Mouse (Mus musculus) MEL (cell line): ENCODE measurements around the gene Chd5. TPM values are rescaled to one million over a fixed set of nuclear protein-coding genes. Genes with fewer than 3 reads are reported as not detected.
A peak's percentile ranks its signal among the peaks of the same experiment; 100 is the strongest.

Experiments used
- DNase-seq: peaks from one replicate; pipeline ENCODE4 v3.0.0; 2011; ENCODE audit warnings: low read depth, low spot score
- H3K27ac ChIP-seq: 2 replicates; pipeline ENCODE4 v1.5.1; 2012; ENCODE audit warnings: low read depth, mild to moderate bottlenecking, control low read depth, low read length, moderate library complexity; ENCODE audit not compliant: control insufficient read depth
- H3K27me3 ChIP-seq, 2 experiments: fragments of 150-350 bp in 1 of 2; sonication (generic) in 1 of 2; 2 replicates each; pipeline ENCODE4 v1.6.1; 2012; ENCODE audit warnings: low read length in 2 of 2, mild to moderate bottlenecking in 2 of 2, improper control_type of control experiment in 1 of 2, moderate library complexity in 1 of 2; ENCODE audit not compliant: insufficient read depth in 2 of 2, control insufficient read depth in 1 of 2
- H3K36me3 ChIP-seq, 2 experiments: 2 replicates each; pipeline ENCODE4 v1.6.1; 2012 to 2014; ENCODE audit warnings: low read length in 2 of 2, improper control_type of control experiment in 1 of 2, inconsistent platforms in 1 of 2, mild to moderate bottlenecking in 1 of 2; ENCODE audit not compliant: insufficient read depth in 2 of 2, control insufficient read depth in 1 of 2
- H3K4me1 ChIP-seq, 2 experiments: fragments of 150-350 bp in 1 of 2; sonication (generic) in 1 of 2; 2 replicates each; pipeline ENCODE4 v1.6.1; 2012; ENCODE audit warnings: low read length in 2 of 2, improper control_type of control experiment in 1 of 2, mild to moderate bottlenecking in 1 of 2; ENCODE audit not compliant: insufficient read depth in 2 of 2, control insufficient read depth in 1 of 2
- H3K4me3 ChIP-seq, 2 experiments: fragments of 150-350 bp in 1 of 2; sonication (generic) in 1 of 2; 2 replicates each; pipeline ENCODE4 v1.5.1; 2012; ENCODE audit warnings: low read depth in 2 of 2, low read length in 2 of 2, mild to moderate bottlenecking in 2 of 2, moderate library complexity in 2 of 2, control low read depth in 1 of 2, improper control_type of control experiment in 1 of 2; ENCODE audit not compliant: control insufficient read depth in 1 of 2, insufficient read depth in 1 of 2
- H3K79me2 ChIP-seq: 2 replicates; pipeline ENCODE4 v1.6.1; 2012; ENCODE audit warnings: mild to moderate bottlenecking, low read length, moderate library complexity; ENCODE audit not compliant: control insufficient read depth, poor library complexity, insufficient read depth
- H3K9ac ChIP-seq: 2 replicates; pipeline ENCODE4 v1.6.1; 2012; ENCODE audit warnings: low read depth, mild to moderate bottlenecking, control low read depth, low read length, moderate library complexity; ENCODE audit not compliant: control insufficient read depth, poor library complexity, severe bottlenecking
- H3K9me3 ChIP-seq: fragments of 150-350 bp; sonication (generic); replicated peaks from 2 replicates; pipeline ENCODE4 v1.6.1; 2012; ENCODE audit warnings: mild to moderate bottlenecking, low read length, improper control_type of control experiment, moderate library complexity; ENCODE audit not compliant: insufficient read depth
- BHLHE40 ChIP-seq: IDR thresholded peaks from 2 replicates; pipeline ENCODE4 v1.6.1; 2012; ENCODE audit warnings: low read depth, mild to moderate bottlenecking, inconsistent platforms, low read length, improper control_type of control experiment, borderline replicate concordance
- CHD1 ChIP-seq: IDR thresholded peaks from 2 replicates; pipeline ENCODE4 v1.6.1; 2012; ENCODE audit warnings: low read depth, mild to moderate bottlenecking, inconsistent platforms, low read length, improper control_type of control experiment
- CTCF ChIP-seq, 3 experiments: IDR thresholded peaks in 2 of 3; conservative IDR thresholded peaks in 1 of 3; 2 replicates each; pipeline ENCODE4 v1.5.1; 2011 to 2012; ENCODE audit warnings: low read length in 3 of 3, low read depth in 2 of 3, mild to moderate bottlenecking in 2 of 3, improper control_type of control experiment in 1 of 3, inconsistent platforms in 1 of 3, mixed read lengths in 1 of 3, moderate library complexity in 1 of 3; ENCODE audit not compliant: control insufficient read depth in 1 of 3, insufficient read depth in 1 of 3, poor library complexity in 1 of 3, severe bottlenecking in 1 of 3
- E2F4 ChIP-seq: IDR thresholded peaks from 2 replicates; pipeline ENCODE4 v1.6.1; 2011; ENCODE audit warnings: low read depth, low read length, improper control_type of control experiment, borderline replicate concordance
- EP300 ChIP-seq, 2 experiments: IDR thresholded peaks; 2 replicates each; pipeline ENCODE4 v1.6.1; 2011; ENCODE audit warnings: improper control_type of control experiment in 2 of 2, low read length in 2 of 2, low read depth in 1 of 2, mild to moderate bottlenecking in 1 of 2
- ETS1 ChIP-seq: IDR thresholded peaks from 2 replicates; pipeline ENCODE4 v1.6.1; 2012; ENCODE audit warnings: low read depth, mild to moderate bottlenecking, inconsistent platforms, low read length, improper control_type of control experiment, moderate library complexity
- GABPA ChIP-seq: IDR thresholded peaks from 2 replicates; pipeline ENCODE4 v1.6.1; 2012; ENCODE audit warnings: low read depth, mild to moderate bottlenecking, inconsistent platforms, low read length, improper control_type of control experiment, moderate library complexity
- GATA1 ChIP-seq: IDR thresholded peaks from 2 replicates; pipeline ENCODE4 v1.6.1; 2011; ENCODE audit warnings: low read depth, low read length, improper control_type of control experiment
- JUND ChIP-seq: IDR thresholded peaks from 2 replicates; pipeline ENCODE4 v1.6.1; 2011; ENCODE audit warnings: low read depth, mild to moderate bottlenecking, improper control_type of control experiment, low read length
- KAT2A ChIP-seq: conservative IDR thresholded peaks from 2 replicates; pipeline ENCODE4 v1.6.1; 2012; ENCODE audit warnings: low read depth, low read length, improper control_type of control experiment, inconsistent platforms
- MAX ChIP-seq: IDR thresholded peaks from 2 replicates; pipeline ENCODE4 v1.6.1; 2011; ENCODE audit warnings: low read length, improper control_type of control experiment
- MAZ ChIP-seq: IDR thresholded peaks from 2 replicates; pipeline ENCODE4 v1.6.1; 2012; ENCODE audit warnings: low read depth, mild to moderate bottlenecking, inconsistent platforms, low read length, improper control_type of control experiment
- MXI1 ChIP-seq: IDR thresholded peaks from 2 replicates; pipeline ENCODE4 v1.6.1; 2011; ENCODE audit warnings: mild to moderate bottlenecking, low read depth, low read length, improper control_type of control experiment
- NELFE ChIP-seq: IDR thresholded peaks from 2 replicates; pipeline ENCODE4 v1.6.1; 2011; ENCODE audit warnings: low read depth, low read length, improper control_type of control experiment
- NRF1 ChIP-seq: IDR thresholded peaks from 2 replicates; pipeline ENCODE4 v1.6.1; 2014; ENCODE audit warnings: low read depth, mild to moderate bottlenecking, inconsistent platforms, low read length, improper control_type of control experiment, moderate library complexity; ENCODE audit not compliant: poor library complexity, insufficient read depth, severe bottlenecking
- POLR2A ChIP-seq, 2 experiments: IDR thresholded peaks; 2 replicates each; pipeline ENCODE4 v1.6.1; 2011 to 2012; ENCODE audit warnings: low read length in 2 of 2, mild to moderate bottlenecking in 2 of 2, control low read depth in 1 of 2, improper control_type of control experiment in 1 of 2, low read depth in 1 of 2, moderate library complexity in 1 of 2; ENCODE audit not compliant: control insufficient read depth in 1 of 2, insufficient read depth in 1 of 2, poor library complexity in 1 of 2
- POLR2AphosphoS2 ChIP-seq: IDR thresholded peaks from 2 replicates; pipeline ENCODE4 v1.6.1; 2011; ENCODE audit warnings: low read length, improper control_type of control experiment
- RAD21 ChIP-seq: IDR thresholded peaks from 2 replicates; pipeline ENCODE4 v1.6.1; 2011; ENCODE audit warnings: mild to moderate bottlenecking, low read depth, low read length, improper control_type of control experiment
- SIN3A ChIP-seq: IDR thresholded peaks from 2 replicates; pipeline ENCODE4 v1.6.1; 2012; ENCODE audit warnings: low read length, improper control_type of control experiment, inconsistent platforms
- SMC3 ChIP-seq: IDR thresholded peaks from 2 replicates; pipeline ENCODE4 v1.6.1; 2011; ENCODE audit warnings: low read depth, low read length, improper control_type of control experiment
- TBP ChIP-seq: IDR thresholded peaks from 2 replicates; pipeline ENCODE4 v1.8.0; 2011; ENCODE audit warnings: low read depth, low read length, improper control_type of control experiment
- USF1 ChIP-seq: IDR thresholded peaks from 2 replicates; pipeline ENCODE4 v1.6.1; 2014; ENCODE audit warnings: low read depth, mild to moderate bottlenecking, inconsistent platforms, low read length, improper control_type of control experiment, moderate library complexity
- USF2 ChIP-seq, 2 experiments: IDR thresholded peaks; 2 replicates each; pipeline ENCODE4 v1.6.1; 2011 to 2012; ENCODE audit warnings: improper control_type of control experiment in 2 of 2, low read length in 2 of 2, borderline replicate concordance in 1 of 2, inconsistent platforms in 1 of 2, low read depth in 1 of 2, mild to moderate bottlenecking in 1 of 2; ENCODE audit not compliant: insufficient read depth in 1 of 2
- ZKSCAN1 ChIP-seq: IDR thresholded peaks from 2 replicates; pipeline ENCODE4 v1.6.1; 2012; ENCODE audit warnings: low read depth, mild to moderate bottlenecking, inconsistent platforms, low read length, improper control_type of control experiment, moderate library complexity
- ZMIZ1 ChIP-seq: IDR thresholded peaks from 2 replicates; pipeline ENCODE4 v1.6.1; 2012; ENCODE audit warnings: low read depth, mild to moderate bottlenecking, inconsistent platforms, low read length, improper control_type of control experiment, moderate library complexity
- ZNF384 ChIP-seq: IDR thresholded peaks from 2 replicates; pipeline ENCODE4 v1.6.1; 2012; ENCODE audit warnings: low read depth, mild to moderate bottlenecking, inconsistent platforms, low read length, improper control_type of control experiment
- polyA plus RNA-seq, 2 experiments: library from polyadenylated mRNA; stranded (reverse) in 1 of 2; unstranded in 1 of 2; fragments of >175 nt in 1 of 2; fragments of >200 nt in 1 of 2; gene quantifications; 2 replicates each; pipeline versions ENCODE4 v1.2.1 to v1.2.4; 2012; ENCODE audit warnings: low replicate concordance in 2 of 2, low read depth in 1 of 2; ENCODE audit not compliant: insufficient read length in 2 of 2, insufficient read depth in 1 of 2, missing spikeins in 1 of 2
- total RNA-seq: library from RNA; depleted of rRNA; stranded (reverse); fragments of 300-350 nt; gene quantifications from 2 replicates; pipeline ENCODE4 v1.2.3, GENCODE M21; 2012

Chd5 gene
- total and polyA plus RNA-seq, 3 experiments = 0.15 to 0.91 TPM; not detected in 1

DNA sequence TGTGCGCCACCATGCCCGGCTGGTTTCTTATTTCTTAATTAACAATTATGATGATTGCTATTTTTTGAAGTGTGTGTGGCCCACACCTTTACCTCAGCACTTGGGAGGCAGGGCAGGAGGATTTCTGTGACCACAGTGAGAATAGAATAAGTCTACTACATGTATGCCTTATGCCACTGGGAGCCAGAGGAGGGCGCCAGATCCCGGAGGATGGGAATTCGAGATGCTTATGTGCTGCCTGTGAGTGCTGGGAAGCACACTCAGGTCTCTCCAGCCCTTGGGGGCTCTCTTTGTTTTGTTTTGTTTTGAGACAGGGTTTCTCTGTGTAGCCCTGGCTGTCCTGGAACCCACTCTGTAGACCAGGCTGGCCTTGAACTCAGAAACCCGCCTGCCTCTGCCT is 9.8 kb upstream of the Chd5 start:
- H3K36me3 ChIP-seq = peaks cover 17 to 18% of the 10 kb centered on the region in 2 experiments
- TF ChIP-seq EP300 (IDR thresholded peaks at IDR 0.05; ENCODE audit: low read depth in 1 of 2, low read length in 2 of 2) (no peak), ZNF384 (no peak), GABPA (no peak), MXI1 (no peak), CTCF (IDR thresholded peaks at IDR 0.05 in 2 of 3, conservative IDR thresholded peaks at IDR 0.05 in 1 of 3; ENCODE audit: control insufficient read depth in 1 of 3, insufficient read depth in 1 of 3, low read depth in 2 of 3, low read length in 3 of 3, poor library complexity in 1 of 3, severe bottlenecking in 1 of 3) (peak; percentile 52 to 69 (median 64)), NRF1 (no peak), USF1 (no peak), BHLHE40 (no peak), SMC3 (peak; percentile 17; the same call in 1 of the 2 replicates), ZKSCAN1 (no peak), USF2 (IDR thresholded peaks at IDR 0.05; ENCODE audit: borderline replicate concordance in 1 of 2, insufficient read depth in 1 of 2, low read depth in 1 of 2, low read length in 2 of 2) (no peak)
- TF ChIP-seq, all 39 proteins: peak for 2
- Histone ChIP-seq H3K27ac (no peak overlapping the region), H3K4me1 (peaks cover 0 to 19% of the 10 kb centered on the region in 2 experiments; a peak in 3 of 4 replicates), H3K79me2 (peaks cover 48% of the 10 kb centered on the region), H3K9ac (no peak overlapping the region), H3K27me3 (no peaks in the 10 kb centered on the region), H3K4me3 (no peak overlapping the region), H3K9me3 (no peaks in the 10 kb centered on the region)
- peak; percentile 79 for DNase-seq

DNA sequence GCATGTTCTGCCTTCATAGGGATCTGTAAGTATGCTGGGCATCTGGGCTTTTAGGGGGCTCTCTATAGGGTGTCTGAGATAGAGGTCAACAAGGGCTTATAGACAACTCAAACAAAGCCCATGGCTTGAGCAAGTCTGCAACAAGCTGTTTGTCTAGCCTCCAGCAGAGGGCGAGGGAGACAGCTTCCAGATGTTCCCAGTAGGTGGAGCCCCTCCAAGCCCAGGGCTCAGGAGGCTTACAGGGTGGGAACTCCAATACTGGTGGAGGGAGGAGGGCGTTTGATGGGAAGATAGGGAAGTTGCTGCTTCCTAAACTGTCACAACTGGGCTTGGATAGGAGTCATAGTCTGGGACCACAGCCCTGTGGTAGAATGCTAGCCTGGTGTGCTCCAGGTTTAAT is 5.5 kb upstream of the Chd5 start:
- Histone ChIP-seq H3K79me2 (peaks cover 25% of the 10 kb centered on the region), H3K9me3 (no peaks in the 10 kb centered on the region), H3K4me3 (no peak overlapping the region), H3K36me3 (peaks cover 12 to 14% of the 10 kb centered on the region in 2 experiments), H3K27ac (no peak overlapping the region), H3K4me1 (peaks cover 0 to 8% of the 10 kb centered on the region in 2 experiments; a peak in 2 of 4 replicates), H3K27me3 (no peaks in the 10 kb centered on the region), H3K9ac (no peak overlapping the region)
- DNase-seq = peak; percentile 84
- TF ChIP-seq POLR2A (IDR thresholded peaks at IDR 0.05; ENCODE audit: control insufficient read depth in 1 of 2, insufficient read depth in 1 of 2, low read depth in 1 of 2, low read length in 2 of 2, poor library complexity in 1 of 2) = 0 out of 4 replicates have a peak, but pooled peaks of 1 of the 2 experiments have one; percentile 34
- 0 out of 2 replicates have a peak, but pooled peaks have one; percentile 25 for TF ChIP-seq MAZ
- TF ChIP-seq GATA1 = 0 out of 2 replicates have a peak, but pooled peaks have one; percentile 4
- no peak for TF ChIP-seq MAX
- TF ChIP-seq ETS1 = no peak
- TF ChIP-seq NELFE = peak; percentile 23; the same call in 1 of the 2 replicates
- TF ChIP-seq KAT2A = no peak
- no peak for TF ChIP-seq CHD1
- no peak for TF ChIP-seq SIN3A
- peak; percentile 9; the same call in 1 of the 2 replicates for TF ChIP-seq RAD21
- no peak for TF ChIP-seq TBP
- no peak for TF ChIP-seq E2F4
- TF ChIP-seq CTCF (IDR thresholded peaks at IDR 0.05 in 2 of 3, conservative IDR thresholded peaks at IDR 0.05 in 1 of 3; ENCODE audit: control insufficient read depth in 1 of 3, insufficient read depth in 1 of 3, low read depth in 2 of 3, low read length in 3 of 3, poor library complexity in 1 of 3, severe bottlenecking in 1 of 3) = peak; percentile 85 to 100 (median 95)
- TF ChIP-seq SMC3 = peak; percentile 56
- no peak; the same call in none of the 2 replicates for TF ChIP-seq POLR2AphosphoS2
- no peak for TF ChIP-seq JUND
- no peak for TF ChIP-seq ZMIZ1
